Comparison of ENCODE assay signal across 7 mouse cellular contexts in genomic region chr4:57955544-57955958, GRCm38 (mm10). TPM values are rescaled to one million over a fixed set of nuclear protein-coding genes. Genes with fewer than 3 reads are reported as not detected.
DNase-seq lines count a peak whose midpoint lies in the region.

No protein-coding gene starts in this region.

- intact Hi-C loops in left cerebral cortex, postnatal 25 days (cut with DNase I), result loop anchor here (5.0 kb wide), 1 partner anchor 122 kb away; no protein-coding TSS in a partner anchor

- peak; percentile 72 for DNase-seq in adipocyte (ENCODE audit: low spot score)
- DNase-seq in cerebellum, postnatal 36 days, result peak; percentile 67 to 69
- peak; percentile 35 to 61 for DNase-seq in gastrocnemius, adult 8-10 months (ENCODE audit: low spot score in 2 of 2)
- DNase-seq in hindlimb bud, embryonic 11.5 days (ENCODE audit: extremely low spot score, low read depth, low spot score), result peak; percentile 37
- DNase-seq in left cerebral cortex, postnatal 25 days (ENCODE audit: low spot score in 2 of 2), result peak; percentile 60 to 64
- DNase-seq in mesoderm, embryonic 11.5 days (ENCODE audit: low read depth, low spot score), result peak; percentile 64
- DNase-seq in spleen, postnatal 14 days (ENCODE audit: low spot score in 2 of 2), result peak; percentile 42 to 56

RNA-seq across cellular contexts. Expression of gene Txn1, which starts 0.7 kb away (rescaled TPM):
- total RNA-seq in gastrocnemius, adult 8-10 months (2022), result 10 to 100 TPM; 59.0 to 75.2 (median 65.4) TPM
- 100 to 1,000 TPM; 115 to 119 TPM for total RNA-seq in left cerebral cortex, postnatal 25 days (2021)

RNA-seq across cellular contexts. Expression of gene D630039A03Rik, which starts 39.5 kb away (rescaled TPM):
- total RNA-seq in gastrocnemius, adult 8-10 months (2022), result under 1 TPM in 1 of 4 experiments, not detected in 3; 0.16 TPM
- under 1 TPM; 0.16 to 0.25 TPM for total RNA-seq in left cerebral cortex, postnatal 25 days (2021)

RNA-seq across cellular contexts. Expression of gene Txndc8, which starts 53.4 kb away (rescaled TPM):
- not detected for total RNA-seq in gastrocnemius, adult 8-10 months (2022)
- total RNA-seq in left cerebral cortex, postnatal 25 days (2021), result not detected

Comparison
In these comparisons a context has a peak if more than half of its experiments do, and no peak if none do; other contexts are left out.
1. Peak in every context shown above with its lines: DNase-seq.